Mouse (Mus musculus) myocyte (in vitro differentiated cells): ENCODE measurements at regions not wholly inside any gene's neighbourhood (a gene's known extent, or its start where the extent isn't known, plus 50 kb on each side); places are given as distances from the start of the nearest gene placed in this dataset.

Source experiments
- H3K27me3 ChIP-seq: one replicate; pipeline ENCODE4 v1.6.1; 2011; ENCODE audit not compliant: control insufficient read depth, insufficient read depth, insufficient read length
- H3K36me3 ChIP-seq: one replicate; pipeline ENCODE4 v1.6.1; 2011; ENCODE audit not compliant: control insufficient read depth, insufficient read depth
- H3K4me2 ChIP-seq: one replicate; pipeline ENCODE4 v1.6.1; 2011; ENCODE audit warnings: low read depth, control low read depth
- H3K4me3 ChIP-seq: one replicate; pipeline ENCODE4 v1.5.1; 2011; ENCODE audit warnings: mild to moderate bottlenecking, control low read depth, moderate library complexity
- H3K79me2 ChIP-seq: one replicate; pipeline ENCODE4 v1.6.1; 2011; ENCODE audit not compliant: control insufficient read depth, insufficient read depth
- H3ac ChIP-seq: one replicate; pipeline ENCODE4 v1.6.1; 2011; ENCODE audit not compliant: control insufficient read depth, insufficient read length
- CEBPB ChIP-seq: IDR thresholded peaks from 2 replicates; pipeline ENCODE4 v1.6.1; 2011; ENCODE audit warnings: mild to moderate bottlenecking, moderate library complexity; ENCODE audit not compliant: poor library complexity, insufficient read depth, severe bottlenecking
- E2F4 ChIP-seq: IDR thresholded peaks from one replicate; pipeline ENCODE4 v1.6.1; 2011; ENCODE audit warnings: mild to moderate bottlenecking, control low read depth, moderate library complexity; ENCODE audit not compliant: insufficient read depth
- MAX ChIP-seq: IDR thresholded peaks from one replicate; pipeline ENCODE4 v1.6.1; 2011; ENCODE audit warnings: low read depth, mild to moderate bottlenecking, control low read depth
- MYOD1 ChIP-seq, 3 experiments: IDR thresholded peaks; one replicate each; pipeline ENCODE4 v1.6.1; 2011; ENCODE audit warnings: control low read depth in 2 of 3, low read depth in 2 of 3, mild to moderate bottlenecking in 2 of 3, moderate library complexity in 1 of 3; ENCODE audit not compliant: insufficient read length in 2 of 3, control insufficient read depth in 1 of 3
- MYOG ChIP-seq, 3 experiments: IDR thresholded peaks; one replicate each; pipeline ENCODE4 v1.6.1; 2011; ENCODE audit warnings: control low read depth in 2 of 3, low read depth in 2 of 3, mild to moderate bottlenecking in 2 of 3; ENCODE audit not compliant: insufficient read length in 2 of 3, control insufficient read depth in 1 of 3, insufficient read depth in 1 of 3
- POLR2A ChIP-seq: IDR thresholded peaks from one replicate; pipeline ENCODE4 v1.6.1; 2011; ENCODE audit warnings: low read depth, mild to moderate bottlenecking, control low read depth, moderate library complexity; ENCODE audit not compliant: insufficient read length
- POLR2AphosphoS2 ChIP-seq: IDR thresholded peaks from one replicate; pipeline ENCODE4 v1.6.1; 2011; ENCODE audit warnings: low read depth, control low read depth; ENCODE audit not compliant: insufficient read length
- REST ChIP-seq: IDR thresholded peaks from one replicate; pipeline ENCODE4 v1.6.1; 2011; ENCODE audit warnings: mild to moderate bottlenecking, control low read depth, moderate library complexity; ENCODE audit not compliant: insufficient read depth, insufficient read length
- SRF ChIP-seq: IDR thresholded peaks from one replicate; pipeline ENCODE4 v1.6.1; 2011; ENCODE audit warnings: low read depth; ENCODE audit not compliant: control insufficient read depth, insufficient read length
- TCF12 ChIP-seq: IDR thresholded peaks from one replicate; pipeline ENCODE4 v1.6.1; 2011; ENCODE audit warnings: mild to moderate bottlenecking, control low read depth; ENCODE audit not compliant: poor library complexity, insufficient read depth, severe bottlenecking
- TCF3 ChIP-seq: IDR thresholded peaks from one replicate; pipeline ENCODE4 v1.6.1; 2011; ENCODE audit warnings: low read depth, control low read depth; ENCODE audit not compliant: insufficient read length
- USF1 ChIP-seq: IDR thresholded peaks from one replicate; pipeline ENCODE4 v1.6.1; 2011; ENCODE audit warnings: low read depth, mild to moderate bottlenecking, control low read depth, moderate library complexity

GRCm38 (mm10) chr9:43433953-43434352 lies 123.3 kb downstream of the Trim29 start:
- Histone ChIP-seq H3K79me2 (no peaks in the 10 kb centered on the region), H3K4me2 (no peak overlapping the region), H3K36me3 (no peaks in the 10 kb centered on the region), H3ac (no peak overlapping the region), H3K27me3 (peaks cover 51% of the 10 kb centered on the region), H3K4me3 (no peak overlapping the region)
- no peak for TF ChIP-seq TCF12
- no peak for TF ChIP-seq MYOD1 (IDR thresholded peaks at IDR 0.05; ENCODE audit: control insufficient read depth in 1 of 3, insufficient read length in 2 of 3, low read depth in 2 of 3)
- no peak for TF ChIP-seq REST

DNA sequence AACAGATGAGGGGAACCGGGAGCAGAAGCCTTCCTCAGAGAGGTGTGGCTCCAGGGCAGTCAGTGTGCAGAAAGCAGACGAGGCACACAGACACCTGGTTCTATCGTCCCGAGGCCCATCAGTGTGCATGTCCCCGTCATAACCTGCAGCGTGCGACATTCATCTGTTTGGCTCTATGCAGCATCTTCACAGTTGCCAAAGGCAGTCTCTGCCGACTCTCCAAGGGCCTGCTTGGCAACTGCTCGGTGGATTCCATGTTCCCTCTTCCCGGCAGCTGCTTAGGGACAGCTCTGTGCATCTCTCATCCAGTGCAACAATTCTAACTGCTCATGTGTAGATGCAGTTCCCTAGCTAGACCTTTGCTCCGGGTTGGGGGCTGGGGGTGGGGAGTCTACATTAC lies 127.8 kb downstream of the Trim29 start:
- Histone ChIP-seq H3K79me2 (no peaks in the 10 kb centered on the region), H3ac (no peak overlapping the region), H3K36me3 (no peaks in the 10 kb centered on the region), H3K27me3 (peaks cover 54% of the 10 kb centered on the region), H3K4me3 (no peak overlapping the region), H3K4me2 (no peak overlapping the region)
- TF ChIP-seq E2F4 (no peak), SRF (no peak), USF1 (no peak), MYOD1 (IDR thresholded peaks at IDR 0.05; ENCODE audit: control insufficient read depth in 1 of 3, insufficient read length in 2 of 3, low read depth in 2 of 3) (no peak), POLR2AphosphoS2 (no peak), MAX (no peak), CEBPB (no peak), TCF12 (no peak), MYOG (IDR thresholded peaks at IDR 0.05; ENCODE audit: control insufficient read depth in 1 of 3, insufficient read depth in 1 of 3, insufficient read length in 2 of 3, low read depth in 2 of 3) (no peak), REST (no peak), TCF3 (no peak), POLR2A (no peak)

- TF ChIP-seq MYOD1 (IDR thresholded peaks at IDR 0.05; ENCODE audit: control insufficient read depth in 1 of 3, insufficient read length in 2 of 3, low read depth in 2 of 3) (no peak), MYOG (IDR thresholded peaks at IDR 0.05; ENCODE audit: control insufficient read depth in 1 of 3, insufficient read depth in 1 of 3, insufficient read length in 2 of 3, low read depth in 2 of 3) (no peak), SRF (no peak), CEBPB (no peak), USF1 (no peak)
- Histone ChIP-seq H3K27me3 (peaks cover 38% of the 10 kb centered on the region), H3K79me2 (no peaks in the 10 kb centered on the region), H3K36me3 (no peaks in the 10 kb centered on the region), H3K4me2 (no peak overlapping the region), H3K4me3 (no peak overlapping the region), H3ac (no peak overlapping the region)
These were observed 130.4 kb downstream of the Trim29 start for GRCm38 (mm10) chr9:43440959-43441510.

- Histone ChIP-seq H3K27me3 (peaks cover 17% of the 10 kb centered on the region), H3K79me2 (no peaks in the 10 kb centered on the region), H3K4me3 (no peak overlapping the region), H3K4me2 (no peak overlapping the region), H3K36me3 (no peaks in the 10 kb centered on the region), H3ac (no peak overlapping the region)
- no peak for TF ChIP-seq MAX
- TF ChIP-seq CEBPB, result no peak
- no peak for TF ChIP-seq USF1
- no peak for TF ChIP-seq REST
- TF ChIP-seq TCF12, result no peak
- no peak for TF ChIP-seq E2F4
- TF ChIP-seq TCF3, result no peak
- no peak for TF ChIP-seq SRF
These were observed 134.8 kb downstream of the Trim29 start for GRCm38 (mm10) chr9:43445491-43445890.

DNA sequence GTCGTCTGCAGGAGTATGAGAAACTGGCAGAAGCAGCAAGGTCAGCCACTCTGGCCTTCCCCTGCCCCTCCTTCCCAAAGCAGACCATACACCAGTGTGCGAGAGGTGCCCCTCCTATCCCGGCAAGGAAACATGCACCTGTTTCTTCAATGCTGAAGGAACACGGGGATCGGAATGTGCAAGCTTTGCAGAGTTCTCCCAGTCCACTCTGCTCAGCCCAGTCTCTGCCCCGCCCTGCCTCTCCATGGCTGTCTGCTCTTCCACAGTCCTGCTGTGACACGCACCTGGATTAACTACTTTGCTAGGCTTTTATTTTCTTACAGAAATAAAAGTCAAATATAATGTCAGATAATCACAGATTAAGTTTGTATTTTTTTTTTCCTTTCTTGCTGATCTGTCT lies 136.7 kb downstream of the Trim29 start:
- Histone ChIP-seq H3ac (no peak overlapping the region), H3K4me3 (no peak overlapping the region), H3K27me3 (peaks cover 13% of the 10 kb centered on the region), H3K36me3 (no peaks in the 10 kb centered on the region), H3K4me2 (no peak overlapping the region), H3K79me2 (no peaks in the 10 kb centered on the region)
- TF ChIP-seq SRF (no peak), TCF3 (no peak), MAX (no peak), POLR2A (no peak), CEBPB (no peak), MYOG (IDR thresholded peaks at IDR 0.05; ENCODE audit: control insufficient read depth in 1 of 3, insufficient read depth in 1 of 3, insufficient read length in 2 of 3, low read depth in 2 of 3) (no peak), POLR2AphosphoS2 (no peak), E2F4 (no peak), REST (no peak), MYOD1 (IDR thresholded peaks at IDR 0.05; ENCODE audit: control insufficient read depth in 1 of 3, insufficient read length in 2 of 3, low read depth in 2 of 3) (no peak), TCF12 (no peak), USF1 (no peak)
